Mouse (Mus musculus): ENCODE data around the gene Gas6. TPM values are rescaled to one million over a fixed set of nuclear protein-coding genes. Genes with fewer than 3 reads are reported as not detected.

Gas6 gene
- total RNA-seq, 2 experiments from 2014 or later, result not detected

DNA sequence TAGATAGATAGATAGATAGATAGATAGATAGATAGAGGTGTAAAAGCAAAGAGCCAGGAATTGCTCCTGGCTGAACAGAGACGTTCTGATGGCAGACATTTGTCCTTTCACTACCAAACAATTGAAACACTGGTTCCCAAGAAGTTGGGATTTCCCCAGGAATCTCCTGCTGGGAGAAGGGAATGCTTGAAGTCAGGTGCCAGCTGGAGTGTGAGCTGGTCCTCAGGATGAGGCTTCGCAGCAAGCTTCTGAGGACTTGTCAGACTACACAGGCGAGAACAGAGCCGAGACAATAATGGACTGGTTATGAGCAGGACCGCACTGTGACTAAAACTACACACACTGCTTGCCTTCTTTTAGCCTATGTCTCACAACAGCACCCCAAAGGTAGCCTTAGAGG, 17.7 kb upstream of the Gas6 start:
- ATAC-seq (replicated peaks; ENCODE audit: low FRiP score, low TSS enrichment, poor library complexity, severe bottlenecking), result no peak

DNA sequence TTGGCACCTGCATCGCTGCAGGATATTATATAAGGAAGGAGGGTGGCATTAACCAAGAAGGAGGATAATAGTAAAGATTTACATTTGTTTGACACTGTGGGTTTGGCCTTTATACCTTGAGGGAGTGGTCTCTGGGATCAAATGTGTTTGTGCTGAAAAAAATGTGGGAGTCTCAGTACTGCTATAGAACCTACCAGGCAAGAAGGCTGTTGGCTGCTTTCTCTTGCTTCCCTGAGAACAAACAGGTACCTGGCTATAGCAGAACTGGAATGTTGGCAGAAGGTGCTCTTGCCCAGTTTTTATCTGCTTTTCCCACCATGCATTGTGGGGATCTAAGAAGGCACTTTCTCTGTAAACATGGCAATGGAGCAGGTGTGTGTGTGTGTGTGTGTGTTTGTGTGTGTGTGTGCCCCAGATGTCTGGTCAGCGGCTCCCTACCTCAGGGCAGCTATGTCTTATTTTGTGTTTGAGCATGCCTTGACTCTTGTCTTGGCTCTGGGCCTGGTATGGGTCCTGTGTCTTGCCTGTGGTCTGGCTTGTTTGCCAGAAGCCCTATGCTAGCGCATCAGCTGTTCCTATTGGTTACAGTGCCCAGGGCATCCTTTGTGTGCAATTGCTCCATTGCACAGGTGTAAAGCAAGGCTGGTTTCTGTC, 13.1 kb upstream of the Gas6 start:
- ATAC-seq (replicated peaks; ENCODE audit: low FRiP score, low TSS enrichment, poor library complexity, severe bottlenecking), result no peak

DNA sequence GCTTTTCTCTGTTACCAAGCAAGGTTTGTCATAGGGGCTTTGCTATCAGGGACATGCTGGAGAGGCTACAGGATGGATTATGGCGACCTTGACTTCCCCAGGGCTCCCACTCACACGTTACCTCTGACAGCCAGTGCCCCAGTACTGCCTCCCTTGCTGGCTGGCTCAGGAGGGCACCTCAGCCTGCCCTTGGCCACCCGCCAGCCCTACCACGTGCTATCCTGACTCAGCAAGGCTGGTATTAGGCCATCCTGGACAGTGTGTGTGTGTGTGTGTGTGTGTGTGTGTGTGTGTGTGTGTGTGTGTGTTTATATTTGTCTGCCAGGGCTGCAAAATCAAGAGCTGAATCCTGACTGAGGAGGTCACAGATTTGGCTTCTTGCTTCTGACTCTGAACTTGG, 12.6 kb upstream of the Gas6 start:
- ATAC-seq (replicated peaks; ENCODE audit: low FRiP score, low TSS enrichment, poor library complexity, severe bottlenecking), result peak; percentile 86

GRCm38 (mm10) chr8:13504894-13505674, 10.8 kb upstream of the Gas6 start:
- no peak for ATAC-seq (replicated peaks; ENCODE audit: low FRiP score, low TSS enrichment, poor library complexity, severe bottlenecking)

GRCm38 (mm10) chr8:13503936-13504606, 9.8 kb upstream of the Gas6 start:
- 0 out of 2 replicates have a peak, but pooled peaks have one; percentile 9 for ATAC-seq (replicated peaks; ENCODE audit: low FRiP score, low TSS enrichment, poor library complexity, severe bottlenecking)

GRCm38 (mm10) chr8:13501221-13501620, 6.9 kb upstream of the Gas6 start:
- no peak for ATAC-seq (replicated peaks; ENCODE audit: low FRiP score, low TSS enrichment, poor library complexity, severe bottlenecking)

- ATAC-seq (replicated peaks; ENCODE audit: low FRiP score, low TSS enrichment, poor library complexity, severe bottlenecking), result no peak
Measured at GRCm38 (mm10) chr8:13493011-13493410, 1.3 kb downstream of the Gas6 start.

GRCm38 (mm10) chr8:13492198-13492995, 1.9 kb downstream of the Gas6 start:
- 0 out of 2 replicates have a peak, but pooled peaks have one; percentile 23 for ATAC-seq (replicated peaks; ENCODE audit: low FRiP score, low TSS enrichment, poor library complexity, severe bottlenecking)

GRCm38 (mm10) chr8:13491491-13492010, 2.7 kb downstream of the Gas6 start:
- ATAC-seq (replicated peaks; ENCODE audit: low FRiP score, low TSS enrichment, poor library complexity, severe bottlenecking), result no peak

GRCm38 (mm10) chr8:13489986-13490910, 4.0 kb downstream of the Gas6 start:
- no peak for ATAC-seq (replicated peaks; ENCODE audit: low FRiP score, low TSS enrichment, poor library complexity, severe bottlenecking)

DNA sequence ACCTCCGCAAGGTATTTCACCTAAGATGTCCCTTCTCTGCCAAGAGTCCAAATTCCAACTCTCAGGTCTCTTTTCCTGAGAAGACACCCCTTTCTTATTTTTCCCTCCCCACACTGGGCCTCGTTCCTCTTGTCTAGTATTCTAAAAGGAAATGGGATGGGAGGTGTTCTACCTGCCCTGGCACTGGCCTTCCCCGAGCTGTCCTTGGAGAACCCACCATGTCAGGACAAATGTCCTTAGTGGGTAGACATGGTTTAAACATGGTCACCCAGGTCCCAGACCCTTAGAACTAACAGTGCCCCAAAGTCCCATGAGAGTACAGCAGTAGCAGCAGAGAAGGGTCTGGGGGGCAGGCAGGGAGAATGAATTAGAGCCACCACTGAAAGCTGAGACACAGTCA, 4.9 kb downstream of the Gas6 start:
- no peak for ATAC-seq (replicated peaks; ENCODE audit: low FRiP score, low TSS enrichment, poor library complexity, severe bottlenecking)

- no peak for ATAC-seq (replicated peaks; ENCODE audit: low FRiP score, low TSS enrichment, poor library complexity, severe bottlenecking)
Measured at GRCm38 (mm10) chr8:13483191-13483590, 11.1 kb downstream of the Gas6 start.

DNA sequence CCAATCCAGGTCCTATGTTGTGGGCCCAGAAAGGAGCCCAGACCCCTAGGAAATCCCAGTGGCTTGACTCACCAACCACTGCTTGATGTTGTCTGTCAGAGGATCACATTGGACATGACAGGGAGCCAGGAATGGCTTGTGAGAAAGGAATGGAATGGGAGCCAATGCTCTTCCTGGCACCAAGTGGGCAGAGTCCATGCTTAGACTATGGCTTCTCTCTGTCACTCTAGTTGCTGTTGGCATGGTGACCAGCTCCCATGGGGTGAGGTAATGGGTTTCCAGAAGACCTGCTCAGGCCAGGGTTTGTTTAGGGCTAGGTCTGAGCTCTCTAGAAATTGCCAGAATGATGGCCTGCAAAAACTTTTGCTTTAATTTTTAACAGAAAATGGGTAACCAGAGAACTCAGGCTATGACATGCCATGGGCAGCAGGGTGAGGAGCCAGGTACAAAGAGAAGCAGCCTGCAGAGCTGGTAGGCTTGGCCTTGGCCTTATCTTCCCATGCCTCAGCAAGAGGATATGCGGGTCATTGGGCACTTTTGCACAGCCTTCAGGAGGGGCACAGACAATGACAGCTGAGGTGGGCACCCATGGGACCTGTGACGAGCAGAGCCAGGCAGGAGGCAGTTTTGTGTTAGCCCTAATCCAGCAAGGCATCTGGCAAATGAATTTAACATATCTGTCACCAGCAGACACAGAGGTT, 12.0 kb downstream of the Gas6 start:
- 0 out of 2 replicates have a peak, but pooled peaks have one; percentile 12 for ATAC-seq (replicated peaks; ENCODE audit: low FRiP score, low TSS enrichment, poor library complexity, severe bottlenecking)

DNA sequence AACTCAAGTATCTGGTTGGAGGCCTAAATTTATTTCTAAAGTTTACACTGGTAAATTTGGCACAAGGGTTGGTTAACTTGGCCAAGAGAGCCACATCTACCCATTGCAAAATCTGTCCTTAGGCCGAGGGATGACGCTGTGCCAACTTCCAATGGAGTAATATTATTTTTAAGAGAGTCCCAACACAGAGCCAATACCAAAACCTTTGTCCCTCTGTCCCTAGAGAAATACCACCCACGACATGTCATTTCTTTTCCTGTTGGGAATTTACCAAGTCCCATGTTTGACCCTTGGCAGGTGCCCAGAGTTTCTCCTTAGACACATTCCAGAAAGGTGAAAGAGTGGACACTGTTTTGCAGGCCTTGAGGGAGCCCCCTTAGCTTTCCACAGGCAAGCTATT, 12.7 kb downstream of the Gas6 start:
- no peak for ATAC-seq (replicated peaks; ENCODE audit: low FRiP score, low TSS enrichment, poor library complexity, severe bottlenecking)

- ATAC-seq (replicated peaks; ENCODE audit: low FRiP score, low TSS enrichment, poor library complexity, severe bottlenecking), result no peak
Measured at GRCm38 (mm10) chr8:13481089-13481554, 13.2 kb downstream of the Gas6 start.

DNA sequence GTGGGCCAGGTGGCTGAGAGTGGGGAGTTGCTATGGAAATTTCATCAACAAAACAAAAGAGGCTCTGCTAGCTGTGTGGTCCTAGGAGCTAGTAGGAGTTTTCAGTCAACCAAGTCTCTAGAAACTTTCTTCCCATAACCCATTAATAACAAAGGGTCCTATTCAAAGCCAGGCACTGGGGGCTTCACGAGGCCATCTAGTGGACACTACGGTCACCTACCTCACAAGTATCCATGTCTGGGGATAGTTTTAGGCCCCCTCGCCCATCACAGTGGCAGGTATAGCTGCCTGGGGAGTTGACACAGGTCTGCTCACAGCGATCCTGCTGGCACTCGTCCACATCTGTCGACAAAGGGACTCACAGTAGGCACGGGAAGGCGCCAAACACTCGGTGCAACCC, 18.4 kb downstream of the Gas6 start:
- ATAC-seq (replicated peaks; ENCODE audit: low FRiP score, low TSS enrichment, poor library complexity, severe bottlenecking), result no peak

- peak; percentile 83 for ATAC-seq (replicated peaks; ENCODE audit: low FRiP score, low TSS enrichment, poor library complexity, severe bottlenecking)
Measured at GRCm38 (mm10) chr8:13472284-13472683, 22.0 kb downstream of the Gas6 start.

- no peak for ATAC-seq (replicated peaks; ENCODE audit: low FRiP score, low TSS enrichment, poor library complexity, severe bottlenecking)
Measured at GRCm38 (mm10) chr8:13471484-13471883, 22.8 kb downstream of the Gas6 start.

All from megakaryocyte-erythroid progenitor cell, adult 5-6 weeks (primary cell).